Mouse (Mus musculus) adrenal gland (tissue): ENCODE measurements around the gene Fbxo3.
"Not testable (repeated sequence)": the region's sequence is repeated elsewhere in the genome, so short reads cannot be mapped to it uniquely, and the experiment has no call there.

Source experiments
- intact Hi-C: fragments of 180-260 bp; cut with DNase I; formaldehyde crosslinking; loops from one replicate; pipeline ENCODE4 v1.15.1; 2025

Fbxo3 gene

GRCm38 (mm10) chr2:104087562-104087961, 60.0 kb downstream of the Fbxo3 start:
- intact Hi-C loops: not testable (repeated sequence)

GRCm38 (mm10) chr2:104093305-104093704, 65.8 kb downstream of the Fbxo3 start:
- intact Hi-C loops: no loop called here

- intact Hi-C loops: no loop called here
These were observed 68.3 kb downstream of the Fbxo3 start, which contains the start of gene Cd59a for GRCm38 (mm10) chr2:104095741-104096213. TSS of gene Cd59a (plus strand) at chr2:104095801.

GRCm38 (mm10) chr2:104096256-104096655, 68.7 kb downstream of the Fbxo3 start:
- intact Hi-C loops: no loop called here

GRCm38 (mm10) chr2:104096796-104097195, 69.3 kb downstream of the Fbxo3 start:
- intact Hi-C loops: not testable (repeated sequence)

GRCm38 (mm10) chr2:104097396-104097795, 69.9 kb downstream of the Fbxo3 start:
- intact Hi-C loops: not testable (repeated sequence)

GRCm38 (mm10) chr2:104098529-104099230, 71.2 kb downstream of the Fbxo3 start:
- intact Hi-C loops: no loop called here

GRCm38 (mm10) chr2:104099231-104099585, 71.7 kb downstream of the Fbxo3 start:
- intact Hi-C loops: no loop called here

- intact Hi-C loops: no loop called here
These were observed 72.4 kb downstream of the Fbxo3 start for GRCm38 (mm10) chr2:104099946-104100345.

GRCm38 (mm10) chr2:104104800-104105199, 77.3 kb downstream of the Fbxo3 start:
- intact Hi-C loops: no loop called here

GRCm38 (mm10) chr2:104109021-104109420, 81.5 kb downstream of the Fbxo3 start:
- intact Hi-C loops: not testable (repeated sequence)

GRCm38 (mm10) chr2:104109528-104109927, 82.0 kb downstream of the Fbxo3 start:
- intact Hi-C loops: no loop called here

- intact Hi-C loops: no loop called here
These were observed 82.5 kb downstream of the Fbxo3 start for GRCm38 (mm10) chr2:104110031-104110430.

- intact Hi-C loops: not testable (repeated sequence)
These were observed 83.8 kb downstream of the Fbxo3 start for GRCm38 (mm10) chr2:104111170-104111797.
